Mouse (Mus musculus) embryonic fibroblast, embryonic 13.5 days (primary cell): ENCODE measurements around the gene Phactr1. TPM values are rescaled to one million over a fixed set of nuclear protein-coding genes. Genes with fewer than 3 reads are reported as not detected.

Experiments
- H3K27ac ChIP-seq: 2 replicates; pipeline ENCODE4 v1.5.1; 2012; ENCODE audit warnings: low read length, control low read depth, inconsistent platforms; ENCODE audit not compliant: insufficient read depth
- H3K4me1 ChIP-seq: 2 replicates; pipeline ENCODE4 v1.6.1; 2011; ENCODE audit warnings: low read length; ENCODE audit not compliant: control insufficient read depth, insufficient read depth
- H3K4me3 ChIP-seq: 2 replicates; pipeline ENCODE4 v1.5.1; 2011; ENCODE audit warnings: mild to moderate bottlenecking, control low read depth, low read length; ENCODE audit not compliant: insufficient read depth
- CTCF ChIP-seq: IDR thresholded peaks from 2 replicates; pipeline ENCODE4 v1.5.1; 2011; ENCODE audit warnings: mild to moderate bottlenecking, control low read depth, low read length, moderate library complexity, borderline replicate concordance; ENCODE audit not compliant: insufficient read depth
- POLR2A ChIP-seq: IDR thresholded peaks from 2 replicates; pipeline ENCODE4 v1.6.1; 2011; ENCODE audit warnings: low read depth, mild to moderate bottlenecking, control low read depth, low read length, moderate library complexity
- polyA plus RNA-seq: library from polyadenylated mRNA; stranded (reverse); fragments of >200 nt; gene quantifications from 2 replicates; pipeline ENCODE4 v1.2.4, GENCODE M21; 2011; ENCODE audit warnings: low read depth; ENCODE audit not compliant: missing spikeins, insufficient read length

Gene Phactr1
- 2.6 and 9.5 TPM in 2 replicates for polyA plus RNA-seq

- no peak for TF ChIP-seq POLR2A
- TF ChIP-seq CTCF = no peak
- H3K4me3 ChIP-seq = no peak within 1 kb of the TSS
- no peaks in the 10 kb centered on the region for H3K4me1 ChIP-seq
- H3K27ac ChIP-seq = no peak within 1 kb of the TSS
Observed at GRCm38 (mm10) chr13:42680391-42680994, at the start of gene Phactr1. Phactr1 (plus strand) TSS chr13:42680623.

- no peaks in the 10 kb centered on the region for H3K4me1 ChIP-seq
- no peak for TF ChIP-seq POLR2A
- TF ChIP-seq CTCF = no peak
- no peak overlapping the region for H3K27ac ChIP-seq
- H3K4me3 ChIP-seq = no peak overlapping the region
Observed at GRCm38 (mm10) chr13:42634908-42635307, 45.5 kb upstream of the Phactr1 start.

- Histone ChIP-seq H3K27ac (no peak overlapping the region), H3K4me1 (no peaks in the 10 kb centered on the region), H3K4me3 (no peak overlapping the region)
- TF ChIP-seq POLR2A (no peak), CTCF (no peak)
Observed at GRCm38 (mm10) chr13:42650228-42650627, 30.2 kb upstream of the Phactr1 start.

GRCm38 (mm10) chr13:42656643-42657315, 23.6 kb upstream of the Phactr1 start:
- no peak overlapping the region for H3K4me3 ChIP-seq
- TF ChIP-seq CTCF (no peak), POLR2A (no peak)
- no peak overlapping the region for H3K27ac ChIP-seq
- 0 out of 2 replicates have a peak, but pooled peaks cover 2% of the 10 kb centered on the region for H3K4me1 ChIP-seq

- no peak overlapping the region for H3K27ac ChIP-seq
- no peak for TF ChIP-seq POLR2A
- no peaks in the 10 kb centered on the region for H3K4me1 ChIP-seq
- no peak overlapping the region for H3K4me3 ChIP-seq
Observed at GRCm38 (mm10) chr13:42671651-42672290, 8.7 kb upstream of the Phactr1 start.

- Histone ChIP-seq H3K4me3 (no peak overlapping the region), H3K4me1 (no peaks in the 10 kb centered on the region), H3K27ac (no peak overlapping the region)
- no peak for TF ChIP-seq POLR2A
- no peak for TF ChIP-seq CTCF
Observed at GRCm38 (mm10) chr13:42681299-42681698, 876 bp downstream of the Phactr1 start.

GRCm38 (mm10) chr13:42684181-42684580, 3.8 kb downstream of the Phactr1 start:
- Histone ChIP-seq H3K27ac (no peak overlapping the region), H3K4me3 (no peak overlapping the region), H3K4me1 (no peaks in the 10 kb centered on the region)
- TF ChIP-seq CTCF (no peak), POLR2A (no peak)

- no peak overlapping the region for H3K4me3 ChIP-seq
- no peak overlapping the region for H3K27ac ChIP-seq
- no peaks in the 10 kb centered on the region for H3K4me1 ChIP-seq
- TF ChIP-seq POLR2A (no peak), CTCF (no peak)
Observed at GRCm38 (mm10) chr13:42692233-42692632, 11.8 kb downstream of the Phactr1 start.

- no peak for TF ChIP-seq POLR2A
- TF ChIP-seq CTCF = no peak
- H3K4me3 ChIP-seq = no peak overlapping the region
- H3K4me1 ChIP-seq = no peaks in the 10 kb centered on the region
- H3K27ac ChIP-seq = no peak overlapping the region
Observed at GRCm38 (mm10) chr13:42696641-42697040, 16.2 kb downstream of the Phactr1 start.

GRCm38 (mm10) chr13:42709148-42709547, 28.7 kb downstream of the Phactr1 start:
- TF ChIP-seq CTCF (no peak), POLR2A (no peak)
- Histone ChIP-seq H3K4me3 (no peak overlapping the region), H3K4me1 (no peaks in the 10 kb centered on the region), H3K27ac (no peak overlapping the region)
